Mouse (Mus musculus) neural tube, embryonic 10.5 days (tissue): Measurements from ENCODE around the gene Cfap299.

Experiments
- DNase-seq: peaks from one replicate; pipeline ENCODE4 v3.0.0-alpha.2; 2017; ENCODE audit warnings: low spot score; ENCODE audit errors: extremely low spot score

The Cfap299 gene

DNA sequence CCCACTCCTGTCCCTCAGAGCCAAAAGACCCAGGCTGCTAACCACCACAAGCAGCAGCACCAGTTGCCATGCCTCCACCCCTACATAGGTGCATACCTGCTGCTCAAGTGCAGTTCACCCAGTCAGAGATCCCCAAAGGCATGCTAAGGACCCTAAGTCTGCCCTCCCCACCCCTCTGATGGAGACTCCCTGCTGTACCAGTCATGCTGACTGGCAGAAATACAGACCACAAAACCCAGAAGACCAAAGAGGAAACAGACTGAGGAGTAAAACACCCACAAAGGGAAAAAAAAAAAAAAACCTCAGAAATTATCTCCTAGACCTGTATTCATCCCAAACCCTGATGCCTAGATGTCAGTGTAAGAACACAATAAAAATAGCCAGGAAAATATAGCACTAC is 256.8 kb downstream of the Cfap299 start:
- DNase-seq, result no peak

DNA sequence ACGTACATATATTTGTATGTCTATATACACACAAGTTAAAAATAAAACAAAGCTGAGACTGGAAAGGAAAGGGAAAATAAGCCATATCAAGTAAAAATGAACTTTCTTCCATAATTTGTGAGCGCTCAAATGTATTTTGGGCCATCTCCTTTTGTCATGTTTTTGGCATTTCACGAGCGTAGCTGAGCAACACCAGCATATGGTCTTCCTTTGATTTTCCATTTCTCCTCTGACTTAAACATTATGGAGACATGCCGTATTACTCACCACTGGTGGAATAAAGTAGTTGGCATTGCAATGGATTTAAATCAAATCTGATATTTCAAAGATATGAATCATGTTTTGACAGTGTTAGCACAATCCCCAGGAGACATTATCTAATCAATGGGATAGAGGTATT is 284.4 kb downstream of the Cfap299 start:
- DNase-seq, result no peak

DNA sequence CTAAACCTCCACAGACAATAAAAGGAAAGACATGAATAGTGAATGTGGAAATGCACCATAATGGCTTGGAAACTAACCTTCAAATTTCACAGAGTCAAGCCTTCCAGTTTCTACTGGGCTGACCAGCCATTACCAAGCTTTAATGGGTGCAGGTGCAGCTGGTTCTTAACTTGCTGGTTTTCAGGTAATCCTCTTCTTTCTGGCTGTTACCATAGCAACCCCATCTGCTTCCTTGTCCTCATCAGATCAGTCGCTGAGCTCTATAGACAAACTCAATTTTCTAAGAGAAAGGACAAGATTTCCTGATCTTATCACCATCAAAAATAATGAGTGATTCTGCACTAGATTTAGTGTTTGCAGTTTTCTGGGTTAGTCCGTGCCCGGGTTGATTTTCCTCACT is 287.8 kb downstream of the Cfap299 start:
- DNase-seq, result no peak

DNA sequence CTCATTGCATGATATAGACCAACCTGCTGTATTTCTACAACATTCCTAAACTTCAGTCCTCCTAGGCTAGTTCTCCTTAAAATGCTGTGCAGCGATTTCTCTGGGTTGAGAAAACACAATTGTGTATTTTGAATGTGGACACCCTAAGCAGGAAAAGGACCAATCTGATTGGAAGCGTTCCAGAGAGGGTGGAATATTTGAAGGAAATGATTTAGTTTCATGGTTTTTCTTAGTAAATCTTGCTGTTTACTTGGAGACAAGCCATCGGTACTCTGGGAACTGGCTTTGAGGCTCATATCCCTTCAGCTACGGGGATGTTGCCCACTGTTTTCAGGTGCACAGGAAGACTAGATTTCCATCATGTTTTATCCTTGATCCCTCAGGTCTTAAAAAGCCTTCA is 288.3 kb downstream of the Cfap299 start:
- DNase-seq, result no peak

DNA sequence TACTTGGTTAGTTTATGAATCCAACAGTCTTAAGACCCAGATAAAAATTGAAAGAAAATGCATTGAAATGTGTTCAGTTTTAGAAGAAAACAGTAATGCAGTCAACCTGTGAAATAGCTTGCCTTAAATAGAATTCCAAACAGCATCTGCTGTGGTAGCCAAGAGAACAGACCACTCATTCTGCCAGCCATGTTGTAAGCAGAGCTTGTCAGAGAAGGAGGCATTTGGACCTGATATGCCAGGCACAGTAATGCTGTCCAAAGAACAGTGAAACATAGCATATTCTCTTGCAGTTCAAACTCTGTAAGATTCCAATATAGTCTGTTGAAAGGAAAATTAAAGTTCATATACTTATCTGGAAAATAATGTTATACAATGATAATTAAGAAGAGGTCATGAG is 321.2 kb downstream of the Cfap299 start:
- no peak for DNase-seq

DNA sequence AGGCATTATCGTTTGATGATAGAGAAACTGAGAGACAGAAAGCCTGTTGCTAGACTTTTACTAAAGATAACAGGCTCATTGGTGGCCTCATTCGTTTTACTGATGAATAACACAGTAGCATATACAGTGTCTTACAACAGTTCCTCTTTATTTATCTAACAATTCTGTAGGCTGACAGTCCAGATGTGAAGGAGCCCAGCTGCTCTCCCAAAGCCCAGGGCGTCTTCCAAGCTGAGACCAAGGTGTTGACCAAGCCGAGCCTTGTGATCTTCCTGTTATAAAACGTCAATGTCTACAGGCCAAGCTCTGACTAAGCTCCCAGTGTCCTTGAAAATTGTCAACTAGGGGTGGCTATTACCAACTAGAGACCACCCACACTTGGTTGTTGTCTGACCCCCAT is 321.9 kb downstream of the Cfap299 start:
- no peak for DNase-seq

DNA sequence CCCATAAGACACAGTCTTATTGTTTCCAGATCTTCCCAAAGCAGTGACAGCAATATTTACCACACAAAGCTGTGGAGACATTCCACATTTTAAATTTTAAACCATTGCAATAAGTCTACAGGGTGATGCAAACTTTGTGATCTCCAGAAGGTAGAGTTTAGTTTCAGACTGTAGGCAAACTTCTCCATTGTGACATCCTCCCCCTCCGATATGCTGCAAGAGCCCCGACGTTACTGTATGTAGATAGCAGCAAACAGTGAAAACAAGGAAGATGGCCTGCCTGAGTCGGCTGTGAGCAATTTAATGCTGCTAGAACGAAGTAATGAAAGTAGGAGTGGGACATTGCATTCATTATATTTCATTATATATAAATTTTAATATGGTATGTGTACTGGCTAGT is 359.1 kb downstream of the Cfap299 start:
- DNase-seq, result no peak

DNA sequence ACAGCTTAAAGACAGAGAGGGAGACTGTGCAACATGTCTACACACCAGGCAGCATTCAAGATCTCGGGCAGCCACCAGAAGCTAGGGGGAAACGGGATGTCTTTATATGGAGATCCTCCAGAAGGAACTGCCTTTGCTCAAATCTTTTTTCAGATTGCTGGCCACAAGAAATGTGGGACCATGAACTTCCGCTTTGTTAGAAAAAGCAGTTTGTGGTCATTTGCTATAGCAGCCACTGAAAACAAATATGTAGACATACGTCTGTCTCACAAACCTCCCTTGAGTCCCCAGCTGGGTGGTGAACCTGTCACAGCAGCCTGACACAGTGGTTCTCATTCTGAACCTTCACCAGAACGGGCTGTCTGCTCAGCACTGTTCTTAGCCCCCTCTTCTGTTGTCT is 363.0 kb downstream of the Cfap299 start:
- DNase-seq, result no peak

DNA sequence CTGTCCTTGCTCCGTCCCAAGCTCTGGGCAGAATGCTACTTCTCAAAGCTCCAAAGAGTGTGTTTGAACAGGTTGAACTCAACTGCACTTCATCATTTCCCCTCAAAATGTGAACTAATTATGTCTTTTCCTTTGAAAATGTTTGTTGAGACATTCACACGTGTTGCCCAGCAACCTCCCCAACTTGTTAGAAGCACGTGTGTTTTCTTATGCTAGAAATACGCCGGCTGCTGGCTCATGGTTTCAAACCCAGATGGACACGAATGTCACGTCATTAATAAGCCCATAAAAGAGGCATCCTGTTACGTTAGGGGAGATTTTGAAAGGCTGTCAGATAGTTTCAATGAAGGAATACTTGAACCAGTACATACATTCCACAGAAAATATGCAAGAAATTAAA is 367.2 kb downstream of the Cfap299 start:
- DNase-seq, result no peak

DNA sequence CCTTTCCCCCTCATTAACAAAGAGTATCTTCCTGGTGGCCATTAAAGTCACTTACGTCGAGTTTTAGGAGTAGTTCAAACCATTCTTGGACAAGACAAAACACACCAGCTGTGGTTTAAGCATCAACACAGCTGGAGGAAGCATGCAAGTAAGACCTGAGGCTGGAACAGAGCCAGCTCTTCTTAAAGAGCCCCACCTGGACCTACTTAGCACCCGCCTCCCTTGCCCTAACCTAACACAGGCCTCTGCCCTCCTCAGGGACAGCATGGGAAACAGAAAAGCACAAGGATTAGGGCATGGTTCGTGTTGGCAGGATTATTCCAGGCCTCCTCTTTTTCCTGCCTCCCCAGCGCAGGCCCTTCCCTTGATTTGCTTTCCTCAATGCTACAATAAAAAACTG is 374.9 kb downstream of the Cfap299 start:
- no peak for DNase-seq

DNA sequence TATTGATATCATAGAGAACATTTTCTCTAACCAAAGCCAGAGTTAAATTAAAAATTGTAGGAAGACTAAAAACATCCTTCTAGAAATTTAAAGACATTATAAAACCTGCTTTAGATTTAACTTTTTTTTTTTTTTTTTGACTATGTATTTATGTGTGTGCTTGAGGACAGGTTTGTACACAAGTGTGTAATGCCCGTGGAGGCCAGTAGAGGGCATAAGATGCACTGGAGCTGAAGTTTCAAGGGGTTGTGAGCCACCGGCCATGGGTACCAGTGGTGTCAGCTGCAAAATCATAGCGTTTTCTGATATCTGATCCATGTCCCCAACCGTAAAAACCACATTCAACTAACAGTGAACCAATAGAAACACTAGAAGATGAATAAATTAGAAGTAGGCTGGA is 377.5 kb downstream of the Cfap299 start:
- DNase-seq, result no peak

DNA sequence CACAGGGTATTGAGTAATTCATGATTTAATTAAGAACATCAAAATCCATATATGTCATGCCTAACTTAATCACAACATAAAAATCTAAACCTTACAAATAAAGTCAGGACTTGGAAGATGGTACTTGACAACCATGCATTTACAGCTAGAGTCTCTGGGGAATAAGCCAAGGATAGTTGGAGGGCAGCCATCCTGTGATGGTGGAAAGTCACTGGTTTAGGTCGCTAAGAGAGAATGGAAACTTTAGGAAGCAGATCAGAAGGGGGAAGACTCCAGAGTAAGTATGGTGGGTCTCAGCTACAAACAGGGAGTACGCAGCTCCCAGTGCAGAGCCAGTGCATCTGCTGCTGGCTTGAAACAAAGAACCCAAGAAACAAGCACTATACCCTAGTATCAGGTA is 386.3 kb downstream of the Cfap299 start:
- no peak for DNase-seq

DNA sequence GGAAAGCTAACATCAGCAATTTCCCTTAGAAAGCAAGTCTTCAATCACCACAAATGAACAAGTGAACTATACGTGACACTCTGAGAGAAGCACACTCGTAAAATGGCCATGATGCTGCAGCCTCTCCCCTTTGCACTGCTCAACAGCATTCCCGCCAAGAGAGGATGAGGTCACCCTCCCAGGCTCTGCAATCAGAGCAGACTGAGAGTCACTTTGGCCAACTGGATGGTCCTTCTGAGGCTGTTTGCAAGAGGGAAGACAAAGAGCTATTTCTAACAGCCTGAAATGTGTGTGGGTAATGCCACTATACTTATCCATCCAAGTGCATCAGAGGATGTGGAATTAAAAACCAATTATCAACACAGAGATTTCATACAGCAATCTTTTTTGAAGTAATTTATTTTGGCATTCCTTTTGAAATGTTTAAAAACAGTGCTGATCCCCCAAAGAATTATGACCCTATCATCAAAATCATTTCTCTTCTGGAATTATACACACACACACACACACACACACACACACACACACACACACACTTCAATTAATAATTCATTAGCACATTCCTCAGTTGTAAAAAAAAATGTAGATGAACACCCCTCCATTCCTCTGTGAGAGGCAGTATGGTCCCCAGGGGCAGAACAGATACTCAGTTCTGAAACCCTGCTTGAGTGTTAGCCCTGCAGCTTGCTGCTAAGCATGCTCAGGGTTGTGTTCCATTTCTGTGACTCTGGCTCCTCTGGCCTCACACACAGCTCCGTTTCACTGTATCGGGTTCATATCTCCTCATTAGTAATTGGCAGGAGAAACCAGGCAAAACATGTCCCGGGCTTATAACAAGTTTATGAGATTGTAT is 403.3 kb downstream of the Cfap299 start:
- no peak for DNase-seq

DNA sequence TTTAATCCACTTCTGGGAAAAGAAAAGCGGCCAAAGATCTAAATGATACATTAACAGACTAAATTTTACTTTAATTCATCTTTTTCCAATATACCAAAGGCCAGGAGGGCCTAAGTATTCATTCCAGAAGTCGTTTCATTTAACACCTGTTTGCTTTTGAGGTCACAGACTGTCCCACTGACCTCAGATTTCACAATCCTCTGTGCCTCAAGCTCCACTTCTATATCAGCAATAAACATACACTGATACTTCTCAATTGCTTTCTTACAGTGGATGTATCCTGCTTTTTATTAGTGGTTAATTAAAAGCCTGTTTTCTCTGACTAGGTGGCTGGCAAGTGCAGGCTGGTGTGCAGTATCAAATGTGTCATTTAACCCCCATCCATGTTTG is 403.9 kb downstream of the Cfap299 start:
- no peak for DNase-seq

DNA sequence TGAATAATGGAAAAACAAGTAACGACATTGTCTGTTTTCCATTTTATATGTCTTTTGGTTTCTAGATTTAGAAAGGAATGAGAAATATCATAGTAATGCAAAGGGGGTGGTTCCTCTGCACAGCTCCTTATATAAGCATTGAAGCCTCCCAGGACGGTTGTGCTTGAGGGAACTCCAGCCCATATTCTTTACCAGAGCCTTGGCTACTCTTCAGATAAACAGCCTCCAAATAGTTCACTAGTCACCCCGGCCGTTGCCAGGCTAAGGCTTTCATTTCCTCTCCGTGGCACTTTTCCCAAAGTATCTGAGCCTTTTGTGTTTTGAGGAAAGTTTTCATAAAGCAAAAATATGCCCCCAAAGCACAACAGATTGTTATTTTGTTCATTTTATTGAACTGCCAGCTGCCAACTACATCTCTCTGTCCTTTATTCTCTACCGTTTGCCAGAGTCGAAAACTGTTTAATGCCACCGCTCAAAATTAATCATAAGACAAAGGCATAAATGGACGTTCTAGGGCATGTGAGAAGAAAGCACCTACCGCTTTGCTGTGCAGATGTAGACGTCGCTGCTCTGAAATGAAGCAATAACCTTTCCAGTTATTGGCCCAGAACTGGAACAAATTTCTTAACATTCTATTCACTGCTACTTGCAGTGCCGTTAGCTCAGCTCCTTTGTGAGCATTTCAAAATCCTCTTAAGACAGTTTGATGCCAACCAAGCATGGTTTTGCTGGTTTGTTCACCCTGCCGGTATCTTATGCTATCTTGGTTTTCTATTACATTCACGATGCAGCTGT is 433.0 kb downstream of the Cfap299 start:
- DNase-seq, result no peak

DNA sequence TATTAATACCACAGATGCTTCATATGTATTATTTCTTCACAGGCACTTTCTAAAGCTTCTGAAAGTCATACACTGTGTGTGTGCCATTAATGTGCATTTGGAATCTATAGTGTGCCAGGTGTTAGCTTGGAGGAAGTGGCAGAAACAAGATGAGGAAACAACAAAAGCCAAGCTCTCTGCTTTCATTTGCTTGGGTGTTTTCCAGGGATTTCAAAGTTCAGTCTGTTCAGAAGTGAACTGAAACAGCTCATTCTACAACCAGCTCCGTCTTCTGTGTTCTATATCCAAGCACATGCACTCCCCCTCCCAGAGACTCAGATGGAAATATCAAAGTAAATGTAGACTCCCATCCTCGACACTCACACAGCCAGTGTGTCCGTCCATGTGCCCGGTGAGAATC is 449.5 kb downstream of the Cfap299 start:
- no peak for DNase-seq

DNA sequence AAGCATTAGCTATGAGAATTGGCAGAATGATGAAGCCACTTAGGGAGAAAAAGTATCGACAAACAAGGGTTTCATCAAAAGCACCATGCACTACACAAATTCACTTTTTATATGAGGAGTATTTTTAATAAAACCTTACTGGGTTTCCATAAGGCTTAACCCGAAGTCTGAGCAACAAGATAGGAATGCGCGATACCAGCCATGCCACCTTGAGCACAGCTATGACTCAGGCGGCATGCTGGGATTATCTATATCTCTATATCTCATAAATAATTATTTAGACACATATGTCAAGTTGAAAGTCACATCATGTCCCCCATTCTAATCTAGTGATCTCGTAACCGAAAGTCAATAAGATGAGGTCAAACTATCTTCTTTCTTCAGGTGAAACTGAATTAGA is 453.0 kb downstream of the Cfap299 start:
- no peak for DNase-seq

DNA sequence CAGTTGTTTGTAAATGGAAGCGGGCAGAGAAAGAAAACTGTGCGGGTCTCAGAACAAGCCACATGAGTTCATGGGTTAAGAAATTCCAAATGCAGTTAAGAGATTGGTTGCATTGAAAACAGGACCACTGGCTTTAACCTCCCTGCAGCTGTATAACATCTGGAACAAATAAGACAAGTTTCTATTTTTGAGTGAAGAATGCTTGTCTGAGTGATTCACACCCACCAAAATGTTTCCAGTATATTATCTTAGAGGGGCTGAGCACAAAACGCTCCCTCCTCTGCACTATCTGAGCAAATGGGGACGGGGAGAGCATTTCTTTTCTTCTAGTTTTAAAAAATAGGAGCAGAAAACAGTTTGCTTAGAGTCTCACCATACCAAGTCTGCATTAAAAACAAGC is 458.6 kb downstream of the Cfap299 start:
- no peak for DNase-seq

DNA sequence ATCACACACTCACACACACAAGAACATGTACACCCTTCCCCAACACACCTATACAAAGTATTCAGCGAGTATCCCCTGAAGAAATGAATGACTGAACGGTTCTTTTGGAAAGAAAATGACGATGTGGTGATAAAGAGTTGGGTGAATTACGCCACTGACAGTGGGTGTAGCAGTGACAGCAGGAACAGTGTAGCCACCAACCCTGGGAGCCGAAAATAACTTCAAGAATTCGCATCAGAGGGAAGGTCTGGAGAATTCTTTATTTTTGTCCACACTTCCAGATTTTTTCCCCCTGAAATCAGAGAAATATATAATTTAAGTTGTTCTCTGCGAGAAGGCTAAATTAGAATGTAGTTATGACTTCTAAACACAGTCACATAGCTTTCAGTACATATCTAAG is 459.5 kb downstream of the Cfap299 start:
- DNase-seq, result no peak

DNA sequence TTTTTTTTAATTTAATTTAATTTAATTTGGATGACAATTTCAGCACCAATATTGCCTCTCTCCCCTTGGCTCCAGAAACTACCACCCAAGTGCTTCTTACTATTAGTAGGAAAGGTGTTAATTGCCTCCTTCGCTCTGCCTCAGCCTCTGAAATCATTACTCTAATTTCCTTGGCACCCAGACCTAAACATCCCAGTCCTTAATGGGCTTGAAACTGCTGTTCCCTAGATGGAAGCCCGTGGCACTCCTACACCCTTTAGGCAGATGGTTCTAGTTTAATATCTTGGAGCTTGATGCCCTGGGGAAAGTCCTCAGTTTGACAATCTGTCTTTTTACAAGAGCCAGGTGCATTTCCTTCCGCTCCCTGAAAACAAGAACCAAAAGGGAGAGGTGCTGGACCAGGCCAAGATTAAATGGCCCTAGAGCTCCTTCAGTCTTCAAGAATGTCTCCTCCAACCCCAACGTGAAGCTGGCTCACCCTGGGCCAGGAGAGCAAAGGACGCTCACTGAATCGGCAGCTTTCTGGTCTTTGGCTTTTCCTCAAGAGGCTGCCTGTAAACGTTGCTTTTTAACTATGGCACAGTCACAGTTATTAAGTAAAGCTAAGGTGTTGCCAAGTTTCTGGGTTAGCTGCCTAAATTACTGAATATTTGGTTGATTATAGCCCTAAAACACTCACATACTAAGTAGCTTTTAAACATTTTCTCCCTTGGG is 461.9 kb downstream of the Cfap299 start:
- DNase-seq, result no peak

DNA sequence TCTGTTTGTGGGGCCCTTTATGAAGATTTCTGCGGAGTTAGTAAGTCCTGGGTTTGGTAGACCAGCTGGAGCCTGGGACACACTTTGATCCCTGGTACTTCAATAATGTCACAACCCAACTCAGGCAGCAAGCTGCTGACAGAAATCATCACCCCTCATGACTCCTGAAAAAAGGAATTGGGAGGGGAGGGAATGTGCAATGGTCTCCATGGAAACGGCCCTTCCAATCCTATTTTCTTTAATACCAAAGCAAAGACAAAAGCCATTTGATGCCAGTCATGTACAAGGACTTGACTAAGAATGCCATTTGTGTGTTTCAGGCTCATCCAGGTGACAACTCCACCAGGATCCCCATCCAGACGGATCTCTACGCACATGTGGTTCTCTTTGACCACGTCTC is 472.4 kb downstream of the Cfap299 start:
- DNase-seq, result no peak

DNA sequence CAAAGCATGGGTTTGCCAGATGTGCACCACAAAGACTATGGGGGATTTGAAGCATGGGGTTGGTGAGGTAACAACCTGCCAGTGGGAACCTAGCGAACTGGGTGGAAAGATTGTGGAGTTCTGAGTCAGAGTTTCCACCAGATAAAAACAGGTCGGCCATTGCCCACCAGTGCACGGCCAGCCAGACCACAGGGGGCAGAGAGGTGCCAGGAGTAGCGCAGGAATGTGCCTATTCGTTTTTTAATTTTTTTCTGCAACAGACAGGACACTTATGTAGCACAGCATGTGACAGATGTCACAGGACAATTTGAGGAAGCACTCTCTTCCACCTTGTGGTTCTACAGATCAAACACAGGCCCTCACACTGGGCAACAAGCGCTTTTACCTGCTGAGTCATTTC is 475.7 kb downstream of the Cfap299 start:
- DNase-seq, result no peak
